Mouse (Mus musculus) 3T3-L1 (cell line): ENCODE measurements around the gene Kl.

Source experiments
- DNase-seq: peaks from one replicate; pipeline ENCODE4 v3.0.0-alpha.2; 2015; ENCODE audit warnings: low read depth, low spot score

The Kl gene

GRCm38 (mm10) chr5:150962756-150963155 lies 10.3 kb downstream of the Kl start:
- DNase-seq: no peak

- DNase-seq: no peak
Observed at GRCm38 (mm10) chr5:150967925-150968324, 15.5 kb downstream of the Kl start.

- no peak for DNase-seq
Observed at GRCm38 (mm10) chr5:150970551-150970950, 18.1 kb downstream of the Kl start.

- no peak for DNase-seq
Observed at GRCm38 (mm10) chr5:150971126-150971525, 18.7 kb downstream of the Kl start.

GRCm38 (mm10) chr5:150974226-150974625 lies 21.8 kb downstream of the Kl start:
- DNase-seq: no peak

- DNase-seq: no peak
Observed at GRCm38 (mm10) chr5:150977383-150977958, 25.1 kb downstream of the Kl start.

DNA sequence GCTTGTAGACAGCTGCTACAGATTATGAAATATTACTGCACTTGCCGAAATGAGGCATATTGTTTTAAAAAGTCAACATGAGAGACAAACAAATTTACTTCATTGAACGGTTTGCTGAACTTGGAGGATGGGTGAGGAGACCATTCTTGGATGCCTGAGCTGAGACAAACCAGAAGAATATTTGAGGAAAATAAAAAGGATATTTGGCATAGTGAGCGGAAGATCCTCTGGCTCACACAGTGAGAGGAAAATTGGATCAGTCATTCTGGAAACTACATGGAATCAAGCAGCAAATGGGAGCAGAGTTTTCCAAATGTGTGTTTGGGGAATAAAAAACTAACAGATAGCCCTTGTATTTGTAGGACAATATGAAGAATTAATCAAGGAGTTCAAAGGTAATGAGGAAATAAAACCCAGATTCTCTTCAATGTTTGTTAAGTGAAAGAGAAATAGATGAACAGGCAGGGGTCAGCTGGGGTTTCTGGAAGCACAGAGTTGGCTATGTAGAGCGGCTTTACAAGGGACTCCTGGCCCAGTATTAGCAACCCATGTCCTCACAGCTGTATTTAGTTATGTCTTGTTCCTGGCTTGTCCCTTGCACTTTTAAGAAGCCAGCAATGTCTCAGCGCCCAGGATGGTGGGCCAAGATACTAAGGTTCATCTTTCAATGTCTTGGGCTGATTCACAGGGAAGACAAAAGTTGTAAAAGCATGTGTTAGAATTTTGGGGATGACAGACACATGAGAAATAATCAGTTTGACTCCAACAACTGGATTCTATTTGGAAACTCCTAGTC lies 27.1 kb downstream of the Kl start:
- no peak for DNase-seq

DNA sequence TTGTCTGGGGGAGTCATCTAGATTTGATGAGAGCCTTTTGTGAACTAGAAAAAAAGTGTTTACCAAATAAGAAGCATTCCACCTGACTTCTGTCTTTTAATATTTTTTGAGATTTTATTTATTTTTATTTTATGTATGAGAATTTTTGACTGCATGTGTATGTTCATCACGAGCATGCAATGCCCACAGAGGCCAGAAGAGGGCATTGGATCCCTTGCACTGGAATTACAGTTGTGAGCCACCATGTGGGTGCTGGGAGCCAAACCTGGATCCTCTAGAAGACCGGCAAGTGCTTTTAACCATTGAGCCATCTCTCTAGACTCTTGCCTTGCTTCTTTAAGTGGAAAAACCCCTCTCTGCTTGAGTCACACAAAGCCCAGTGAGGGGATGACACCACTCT lies 29.7 kb downstream of the Kl start:
- no peak for DNase-seq

DNA sequence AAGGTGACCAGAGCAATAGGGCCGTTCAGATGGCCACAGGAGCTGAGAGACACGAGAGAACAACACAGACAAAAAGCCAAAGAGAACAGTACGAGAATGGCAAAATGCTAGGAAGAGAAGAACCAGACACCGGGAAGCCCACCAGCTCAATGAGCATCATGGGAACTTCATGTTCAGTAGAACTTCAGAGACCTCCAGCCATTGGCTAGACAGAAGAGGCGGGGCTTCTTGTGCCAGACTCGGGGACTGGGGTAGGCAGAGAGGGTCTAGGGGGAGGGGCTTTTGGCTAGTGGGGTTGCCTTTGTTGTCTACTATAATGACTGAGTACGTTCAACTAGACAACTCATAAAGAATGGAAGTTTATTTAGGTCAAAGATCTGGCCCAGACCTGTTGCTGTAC lies 41.7 kb downstream of the Kl start:
- DNase-seq: no peak

DNA sequence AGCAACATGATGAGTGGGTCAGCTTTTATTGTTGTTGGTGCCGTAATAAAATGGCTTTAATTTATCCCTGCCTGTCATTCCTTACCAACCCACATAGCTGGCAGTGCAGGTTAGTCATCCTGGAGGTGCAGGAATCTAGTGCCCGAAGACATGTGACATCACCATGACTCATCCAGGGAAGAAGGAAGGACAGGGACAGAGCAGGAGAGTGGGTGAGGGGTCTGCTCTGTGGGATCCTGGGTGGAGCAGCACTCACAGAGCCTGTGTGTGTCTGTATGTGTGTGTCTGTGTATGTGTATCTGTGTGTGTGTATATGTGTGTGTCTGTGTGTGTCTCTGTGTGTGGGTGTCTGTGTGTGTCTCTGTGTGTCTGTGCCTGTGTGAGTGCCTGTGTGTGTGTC lies 44.2 kb downstream of the Kl start:
- DNase-seq: peak; percentile 98

- no peak for DNase-seq
Observed at GRCm38 (mm10) chr5:151001111-151001510, 48.7 kb downstream of the Kl start.

DNA sequence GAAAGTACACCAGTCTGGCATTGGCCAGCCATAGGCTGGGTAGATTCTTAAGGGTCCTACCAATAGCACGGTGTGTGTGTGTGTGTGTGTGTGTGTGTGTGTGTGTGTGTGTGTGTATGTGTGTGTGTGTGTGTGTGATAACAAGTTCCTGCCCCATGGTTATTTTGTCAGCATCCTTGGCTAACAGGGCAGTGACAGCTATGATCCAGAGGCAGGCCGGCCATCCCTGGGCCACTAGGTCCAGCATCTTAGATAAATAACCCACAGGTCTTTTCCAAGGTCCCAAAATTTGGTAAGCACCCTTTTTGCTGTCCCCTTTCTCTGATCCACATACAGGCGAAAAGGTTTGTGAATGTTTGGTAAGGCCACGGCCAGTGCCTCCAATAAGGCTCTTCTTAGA lies 49.6 kb downstream of the Kl start:
- DNase-seq: no peak

- DNase-seq: peak; percentile 19
Observed at GRCm38 (mm10) chr5:151004216-151004755, 51.9 kb downstream of the Kl start.

DNA sequence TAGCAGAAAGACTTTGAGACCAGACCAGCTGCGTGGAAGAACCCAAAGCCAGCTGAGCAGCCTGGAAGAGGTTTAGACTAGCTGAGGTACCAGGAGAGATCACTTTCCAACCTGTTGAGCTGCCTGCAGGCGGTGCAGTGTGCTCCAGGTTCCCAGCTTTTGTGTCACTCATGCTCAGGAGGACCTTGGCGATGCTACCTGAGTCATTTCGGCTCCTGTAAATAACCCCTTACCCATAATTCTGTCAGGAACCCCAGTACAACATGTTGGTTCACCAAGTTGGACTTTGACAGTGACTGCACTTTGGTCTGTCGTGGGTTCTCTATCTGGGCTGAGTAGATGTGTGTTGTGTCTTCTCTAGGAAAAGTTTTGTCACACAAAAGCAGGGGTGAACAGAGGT lies 66.0 kb downstream of the Kl start:
- DNase-seq: no peak

DNA sequence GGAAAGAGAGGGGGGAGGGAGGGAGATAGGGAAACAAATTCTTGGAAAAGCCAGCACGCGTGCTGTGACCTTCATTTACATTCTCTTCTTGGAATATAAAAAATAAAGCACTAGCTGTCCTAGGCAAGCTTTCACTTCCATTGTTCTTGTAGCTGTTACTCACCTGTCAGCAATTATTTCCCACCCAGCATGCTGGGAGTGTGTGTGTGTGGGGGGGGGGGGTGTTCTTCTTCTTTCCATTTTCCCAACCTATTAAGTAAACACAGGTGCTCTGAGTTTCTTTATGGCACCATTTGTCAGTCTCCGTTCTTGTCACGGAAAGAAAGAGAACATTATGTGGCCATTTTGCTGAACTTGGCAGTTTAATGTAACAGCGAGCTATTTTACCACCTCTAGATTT lies 66.6 kb downstream of the Kl start:
- no peak for DNase-seq

DNA sequence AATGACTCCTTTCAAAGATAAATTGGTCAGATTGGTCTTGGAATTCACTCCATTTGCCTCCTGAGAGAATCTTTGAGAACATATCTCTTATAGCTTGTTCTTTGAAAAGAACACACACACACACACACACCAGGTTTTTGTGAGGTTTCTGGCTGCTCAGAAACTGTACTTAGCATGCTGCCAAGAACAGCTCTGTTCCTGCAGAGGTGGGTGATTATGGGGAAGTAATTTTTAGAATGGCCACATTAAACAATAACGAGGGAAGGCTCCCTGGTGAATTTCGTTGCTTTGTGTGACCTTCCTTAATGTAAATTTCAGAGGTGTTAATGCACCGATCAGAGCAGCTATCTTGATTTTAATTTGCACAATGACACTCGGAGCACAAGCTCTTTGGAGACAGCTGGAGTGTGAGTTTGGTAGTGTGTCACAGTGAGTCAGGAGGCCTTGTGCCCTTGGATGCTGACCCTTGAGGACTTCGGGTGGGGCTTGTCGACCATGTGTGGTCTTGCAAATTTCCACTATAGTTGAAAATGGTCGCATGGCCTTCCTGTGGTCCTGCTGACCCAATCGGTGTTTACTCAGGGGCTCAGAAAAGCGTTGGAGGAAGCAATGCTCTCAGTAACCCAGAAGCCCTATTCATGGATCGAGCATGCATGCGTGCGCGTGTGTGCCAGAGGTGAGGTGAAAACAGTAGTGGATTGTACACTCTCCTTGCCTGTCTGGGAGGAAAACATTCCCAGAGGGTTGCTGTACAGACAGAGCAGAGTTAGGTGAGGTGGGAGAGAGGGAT lies 67.8 kb downstream of the Kl start:
- peak; percentile 20 for DNase-seq

GRCm38 (mm10) chr5:151020831-151021230 lies 68.4 kb downstream of the Kl start:
- no peak for DNase-seq

DNA sequence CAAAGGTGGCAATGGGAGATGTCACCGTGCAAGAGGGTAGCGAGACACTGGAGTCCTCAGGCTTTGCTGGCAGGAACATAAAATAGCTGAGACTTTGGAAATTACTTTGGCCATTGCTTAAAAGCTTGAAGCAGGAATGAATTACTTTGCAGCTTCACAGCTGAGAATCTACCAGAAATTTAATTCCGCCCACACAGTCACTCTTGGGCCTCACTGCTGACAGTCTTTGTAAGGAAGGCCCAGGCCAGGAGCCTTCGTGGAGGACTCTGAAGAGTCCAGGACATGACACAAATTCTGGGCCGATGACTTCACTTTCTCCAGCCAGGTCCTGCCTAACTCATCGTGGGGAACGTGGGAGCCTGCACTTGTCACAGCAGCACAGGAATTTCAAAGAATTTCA lies 69.6 kb downstream of the Kl start:
- DNase-seq: no peak

GRCm38 (mm10) chr5:151022939-151023338 lies 70.5 kb downstream of the Kl start:
- DNase-seq: no peak

- no peak for DNase-seq
Observed at GRCm38 (mm10) chr5:151023461-151023860, 71.1 kb downstream of the Kl start.

DNA sequence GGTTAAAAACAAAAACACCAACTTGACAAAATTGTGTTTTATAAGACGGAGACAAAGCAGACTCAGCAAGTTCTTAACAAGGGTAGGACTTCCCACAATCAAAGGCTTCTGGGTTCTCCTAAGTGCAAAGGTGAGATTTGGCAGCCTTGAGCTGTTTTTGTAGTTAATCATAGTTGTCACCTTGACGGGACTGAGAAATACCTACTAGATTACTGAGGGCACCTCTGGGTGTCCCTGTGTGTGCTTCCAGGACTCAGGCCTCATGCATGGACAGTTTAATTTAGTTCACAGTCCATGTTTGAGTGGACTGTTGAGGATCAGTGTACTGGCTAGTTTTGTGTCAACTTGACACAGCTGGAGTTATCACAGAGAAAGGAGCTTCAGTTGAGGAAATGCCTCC lies 72.1 kb downstream of the Kl start:
- no peak for DNase-seq

GRCm38 (mm10) chr5:151026069-151026468 lies 73.7 kb downstream of the Kl start:
- no peak for DNase-seq
